Mouse (Mus musculus): ENCODE measurements around the gene Sacs.
A peak's percentile ranks its signal among the peaks of the same experiment; 100 is the strongest.
"Not testable (repeated sequence)": the region's sequence is repeated elsewhere in the genome, so short reads cannot be mapped to it uniquely, and the experiment has no call there.

Gene Sacs

DNA sequence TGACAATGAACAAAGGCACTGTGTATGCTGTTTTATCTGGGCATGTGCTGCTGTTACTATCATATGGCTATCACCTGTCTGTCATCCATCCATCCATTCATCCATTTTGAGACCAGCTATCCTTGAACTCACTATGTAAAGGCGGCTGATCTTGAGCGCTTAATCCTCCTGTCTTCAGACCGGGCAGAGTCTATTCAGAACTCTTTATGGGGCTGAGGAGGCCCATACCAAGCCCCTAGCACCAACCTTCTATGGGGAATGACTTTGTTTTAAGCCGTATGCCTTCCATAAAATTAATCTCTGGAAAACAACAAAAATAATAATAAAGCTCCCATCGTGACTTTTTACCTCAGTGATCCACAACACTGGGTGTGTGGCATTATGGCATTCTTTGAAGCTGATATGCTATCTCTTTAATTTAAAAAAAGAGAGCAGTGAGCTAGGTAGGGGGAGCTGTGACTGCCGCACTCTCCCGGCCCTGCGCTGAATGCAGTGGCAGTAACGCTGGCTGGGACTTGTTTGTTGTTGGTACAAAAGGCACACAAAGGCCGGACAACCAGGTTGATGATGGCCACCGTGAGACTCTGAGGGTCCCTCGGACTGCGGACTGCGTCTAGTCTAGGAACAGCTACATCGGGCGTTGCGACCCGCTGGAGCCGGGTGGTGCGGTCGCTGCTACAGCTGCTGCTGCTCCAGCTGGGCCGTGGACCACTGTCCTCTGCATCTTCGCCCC, at the start of gene Sacs:
Gene Sacs, plus strand, starts transcription at position 464 of the 733 bp plus-strand sequence.
- peak; percentile 59 for DNase-seq (ENCODE audit: low spot score)

DNA sequence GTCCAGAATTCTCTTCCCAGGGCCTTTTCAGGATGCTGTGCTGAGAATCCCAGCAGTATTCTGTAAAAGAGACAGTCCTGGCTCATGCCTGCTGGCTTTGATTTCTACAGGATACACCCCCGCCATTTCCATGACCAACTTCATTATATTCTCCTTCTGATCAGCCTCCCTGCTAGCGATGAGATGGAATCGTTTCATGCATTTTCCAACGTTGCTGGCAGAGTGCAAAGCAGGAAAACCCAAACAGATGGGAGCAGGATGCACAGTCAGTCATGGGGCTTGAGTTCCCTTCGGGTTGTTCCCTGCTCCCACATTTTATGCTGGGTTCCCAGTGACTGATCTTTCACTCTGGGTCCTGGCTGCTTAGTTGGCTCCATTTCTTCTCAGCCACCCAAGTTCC, 47.3 kb upstream of the Sacs start:
- no peak for DNase-seq (ENCODE audit: low spot score)

DNA sequence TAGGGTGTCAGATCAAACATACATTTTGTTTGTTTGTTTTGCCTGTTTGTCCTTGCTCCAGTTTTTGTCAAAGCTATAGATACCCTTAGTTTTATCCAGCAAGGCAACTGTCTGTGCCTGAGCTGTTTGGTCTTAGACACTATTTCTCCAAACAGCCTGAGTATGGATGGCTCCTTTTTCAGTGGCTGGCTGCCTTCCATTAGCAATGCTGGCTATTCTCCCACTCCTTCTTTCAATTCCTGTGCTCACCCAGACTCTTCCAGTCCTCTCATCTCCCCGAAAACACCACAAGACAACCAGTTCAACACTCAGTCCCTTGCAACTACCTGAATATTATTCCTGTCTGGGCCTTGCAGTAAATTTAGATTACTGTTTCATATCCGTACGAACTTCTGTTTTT, 46.2 kb upstream of the Sacs start:
- no peak for DNase-seq (ENCODE audit: low spot score)

DNA sequence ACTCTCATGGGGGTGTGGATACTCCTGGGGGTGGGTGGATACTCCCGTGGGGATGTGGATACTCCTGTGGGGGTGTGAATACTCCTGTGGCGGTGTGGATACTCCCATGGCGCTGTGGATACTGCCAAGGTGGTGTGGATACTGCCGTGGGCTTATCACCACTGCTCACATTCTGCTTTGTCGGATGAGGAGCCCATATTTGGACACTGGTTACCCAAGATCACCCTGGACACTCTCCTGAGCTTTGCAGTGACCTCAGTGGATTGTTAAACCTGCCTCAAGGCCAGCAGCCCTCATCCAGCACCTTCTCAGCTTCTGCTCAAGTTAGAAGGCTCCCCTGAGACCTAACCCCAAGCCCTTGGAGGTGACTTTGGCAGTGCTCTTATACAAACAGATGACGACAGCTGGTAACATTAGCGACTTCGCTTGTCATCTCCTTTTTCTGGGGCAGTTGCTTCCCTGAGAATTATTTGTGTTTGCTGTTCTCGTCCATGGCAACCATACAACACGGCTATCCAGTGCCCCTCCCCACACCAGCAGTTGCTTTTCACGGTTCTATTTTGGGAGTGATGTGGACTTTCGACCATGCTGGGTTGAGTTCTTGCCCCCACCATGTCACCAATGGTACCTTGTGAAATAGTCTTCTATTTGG, 40.2 kb upstream of the Sacs start:
- DNase-seq (ENCODE audit: low spot score), result no peak

DNA sequence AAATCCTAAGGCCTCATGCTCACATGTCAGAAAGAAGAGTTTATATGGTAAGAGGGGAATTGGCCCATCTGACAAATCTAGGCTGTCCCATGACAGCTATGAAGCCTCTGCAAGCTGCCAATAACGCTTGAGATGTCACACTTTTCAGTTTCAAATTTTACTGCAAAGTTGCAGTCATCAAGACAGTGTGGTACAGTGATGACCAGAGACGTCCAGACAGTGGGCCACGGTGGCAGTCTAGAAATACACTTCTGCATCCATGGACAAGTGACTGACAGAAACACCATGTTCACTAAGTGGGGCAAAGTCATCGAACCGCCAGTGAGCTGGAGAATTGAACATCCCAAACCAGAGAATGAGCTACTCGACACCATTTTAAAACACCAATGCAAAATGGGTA, 37.5 kb upstream of the Sacs start:
- no peak for DNase-seq (ENCODE audit: low spot score)

DNA sequence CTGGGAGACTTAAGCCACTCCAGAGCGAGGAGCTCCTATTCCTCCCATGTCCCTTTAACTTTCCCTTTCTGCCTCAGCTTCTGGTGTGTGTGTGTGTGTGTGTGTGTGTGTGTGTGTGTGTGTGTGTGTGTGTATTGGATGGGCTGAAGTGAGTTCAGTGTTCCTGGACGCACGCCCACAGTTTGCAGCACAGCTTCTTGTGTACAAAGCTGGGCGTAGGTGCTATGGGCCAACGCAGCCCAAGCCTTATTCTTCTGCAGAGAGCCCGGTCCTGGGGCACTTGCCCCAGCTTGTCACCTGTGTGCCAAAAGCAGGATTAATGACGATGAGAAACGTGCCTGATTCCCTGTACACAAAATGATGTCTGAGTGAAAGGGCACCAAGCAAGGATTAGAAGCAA, 31.9 kb upstream of the Sacs start:
- DNase-seq (ENCODE audit: low spot score), result no peak

DNA sequence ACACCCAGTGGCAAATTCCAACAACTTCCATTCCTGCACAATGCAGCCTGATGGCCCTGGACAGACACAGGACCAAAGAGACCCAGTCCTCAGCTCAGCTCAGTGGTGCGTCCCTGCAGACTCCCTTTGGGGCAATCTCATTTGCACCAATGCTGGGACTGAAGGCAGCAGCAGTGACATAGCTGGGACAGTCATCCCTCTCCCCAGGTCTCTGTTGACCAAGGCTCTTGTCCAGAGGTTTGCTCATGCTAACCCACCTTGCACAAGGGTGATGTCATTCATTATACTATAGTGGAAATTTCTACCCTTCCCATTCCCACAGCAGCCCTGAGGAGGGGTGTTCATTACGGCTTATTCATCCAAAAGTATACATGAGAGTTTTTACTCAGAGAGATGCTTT, 29.6 kb upstream of the Sacs start:
- DNase-seq (ENCODE audit: low spot score), result no peak

DNA sequence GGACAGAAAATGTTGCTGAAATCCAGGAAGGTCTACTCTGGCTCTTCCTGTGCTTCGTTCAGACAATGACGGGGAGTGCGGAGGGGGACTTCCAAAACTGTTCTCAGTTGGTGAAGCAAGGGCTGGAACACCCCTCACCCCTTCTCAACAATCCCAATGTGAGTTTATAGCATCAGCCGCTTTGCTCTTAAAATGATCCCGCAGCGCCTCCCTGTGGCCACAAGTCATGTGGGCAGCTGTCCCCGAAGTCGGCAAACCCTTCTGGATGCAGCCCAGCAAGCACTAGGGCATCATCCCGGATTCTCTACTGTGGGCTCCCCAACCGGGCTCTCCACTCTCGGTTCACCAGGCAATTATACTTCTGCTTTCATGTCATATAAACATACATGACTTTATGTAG, 25.9 kb upstream of the Sacs start:
- DNase-seq (ENCODE audit: low spot score), result peak; percentile 88

DNA sequence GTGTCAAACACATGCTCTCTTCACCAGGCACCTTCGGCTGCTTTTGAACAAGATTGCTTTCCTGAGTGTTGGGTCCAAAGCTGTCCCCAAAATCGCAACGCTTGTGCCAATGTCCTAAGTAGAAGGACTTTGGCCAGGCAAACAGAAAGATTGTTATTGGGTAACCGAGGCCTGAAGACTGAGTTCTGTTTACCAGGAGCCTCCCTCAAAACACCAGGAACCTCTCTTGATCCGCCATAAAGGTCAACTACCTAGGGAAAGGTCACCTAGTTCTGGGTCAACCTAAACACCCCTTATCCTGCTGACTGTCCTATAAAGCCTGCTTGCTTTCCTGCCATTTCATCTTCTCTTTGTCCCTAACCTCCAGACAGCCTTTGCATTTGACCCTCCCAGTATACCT, 13.5 kb upstream of the Sacs start:
- DNase-seq (ENCODE audit: low spot score), result no peak

DNA sequence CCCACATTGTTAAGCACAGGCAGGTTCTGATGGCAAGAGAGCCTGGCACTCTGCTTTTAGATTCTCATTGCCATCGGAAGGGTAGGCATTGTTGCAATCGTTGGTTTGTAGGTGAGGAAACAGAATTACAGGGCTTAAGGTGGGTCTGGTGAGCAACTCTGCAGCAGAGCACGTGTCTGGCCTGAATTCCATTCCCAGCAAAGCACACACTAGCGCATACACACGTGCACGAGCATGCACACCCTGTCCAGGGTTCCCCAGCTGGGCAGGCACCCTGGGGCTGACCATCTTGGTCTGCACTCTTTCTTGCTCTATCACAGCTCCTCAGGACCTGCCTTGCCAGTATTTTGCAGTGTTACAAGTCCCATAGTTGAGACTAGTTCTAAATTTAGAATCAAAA, 13.1 kb upstream of the Sacs start:
- DNase-seq (ENCODE audit: low spot score), result no peak

DNA sequence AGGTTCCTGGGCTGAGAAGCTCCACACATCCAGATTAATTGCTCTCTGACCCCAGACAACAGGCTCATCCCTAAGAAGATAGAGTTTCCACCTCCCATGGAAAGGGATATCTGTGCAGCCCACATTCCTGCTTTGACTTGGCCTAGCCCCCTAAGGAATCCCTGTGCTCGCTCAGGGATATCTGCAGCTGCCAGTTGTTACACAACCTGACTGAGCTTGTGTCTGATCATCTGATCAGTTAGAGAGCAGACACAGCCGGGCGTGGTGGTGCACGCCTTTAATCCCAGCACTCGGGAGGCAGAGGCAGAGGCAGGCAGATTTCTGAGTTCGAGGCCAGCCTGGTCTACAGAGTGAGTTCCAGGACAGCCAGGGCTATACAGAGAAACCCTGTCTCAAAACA, 10.9 kb upstream of the Sacs start:
- DNase-seq (ENCODE audit: low spot score), result not testable (repeated sequence)

DNA sequence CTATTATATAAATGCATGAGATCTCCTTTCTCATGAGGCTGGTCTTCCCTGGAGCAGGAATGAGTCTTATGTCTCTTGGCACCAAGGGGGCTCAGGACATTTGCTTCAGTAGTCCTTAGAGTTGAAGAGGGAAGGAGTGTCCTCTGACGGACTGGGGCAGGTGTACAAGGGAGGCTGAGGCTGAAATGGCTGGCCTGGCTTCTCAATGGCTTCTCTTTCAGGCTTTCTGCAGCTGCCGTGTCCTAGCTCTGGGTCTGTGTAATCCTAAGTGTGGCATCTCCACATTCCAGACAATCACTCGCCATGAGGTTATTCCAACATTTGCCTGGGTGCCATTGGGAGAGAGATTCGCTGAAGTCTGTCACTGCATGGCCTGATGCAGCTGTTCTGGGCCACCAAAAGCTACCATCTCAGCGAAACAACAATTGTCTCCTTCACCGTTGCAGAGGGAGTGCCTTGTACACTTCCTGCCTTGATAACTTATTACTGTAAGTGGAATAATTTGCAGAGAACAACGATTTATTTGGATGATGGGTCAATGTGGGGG, 9.2 kb upstream of the Sacs start:
- DNase-seq (ENCODE audit: low spot score), result no peak

DNA sequence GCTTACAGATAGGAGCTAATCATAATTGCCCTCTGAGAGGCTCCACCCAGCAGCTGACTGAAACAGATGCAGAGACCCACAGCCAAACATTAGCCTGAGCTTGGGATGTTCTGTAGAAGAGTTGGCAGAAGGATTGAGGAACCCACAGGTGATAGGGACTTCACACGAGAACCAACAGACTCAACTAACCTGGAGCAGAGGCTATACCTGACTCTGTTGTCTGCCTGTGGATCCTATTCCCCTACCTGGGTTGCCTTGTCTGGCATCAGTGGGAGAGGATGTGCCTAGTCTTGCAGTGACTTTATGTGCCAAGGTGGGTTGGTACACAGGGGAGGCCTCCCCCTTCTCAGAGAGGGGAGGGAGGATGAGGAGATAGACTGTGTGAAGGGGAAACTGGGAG, 5.7 kb upstream of the Sacs start:
- no peak for DNase-seq (ENCODE audit: low spot score)

DNA sequence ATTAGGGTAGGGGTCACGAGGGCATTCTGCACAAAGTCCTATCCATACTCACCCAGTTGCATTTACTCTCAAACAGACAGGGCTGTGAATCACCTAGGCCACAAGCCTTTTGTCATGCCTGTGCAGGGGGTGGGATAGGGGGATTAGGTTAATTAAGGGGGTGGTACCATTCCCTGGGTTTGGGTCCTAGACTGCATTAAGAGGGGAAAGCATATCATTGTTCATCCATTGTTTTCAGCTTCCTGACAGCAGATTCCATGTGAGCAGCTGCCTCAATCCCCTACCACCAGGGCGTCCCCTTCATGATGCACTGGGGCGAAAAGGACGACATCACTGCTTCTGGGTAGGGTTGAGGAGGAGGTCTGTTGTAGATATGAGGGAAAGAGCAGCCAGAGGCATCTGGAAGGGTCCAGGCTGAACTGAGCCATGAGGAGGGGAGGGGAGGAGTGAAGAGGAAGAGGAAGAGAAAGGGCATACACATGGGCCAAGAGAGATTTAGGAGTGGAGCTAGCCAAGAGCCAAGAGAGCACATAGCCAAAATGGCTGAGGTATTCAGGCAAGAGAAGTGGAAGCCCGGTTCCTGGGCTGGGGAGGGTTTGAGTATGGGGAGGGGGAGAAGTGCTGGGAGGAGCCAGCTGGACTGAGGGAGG, 3.8 kb upstream of the Sacs start:
- DNase-seq (ENCODE audit: low spot score), result no peak

DNA sequence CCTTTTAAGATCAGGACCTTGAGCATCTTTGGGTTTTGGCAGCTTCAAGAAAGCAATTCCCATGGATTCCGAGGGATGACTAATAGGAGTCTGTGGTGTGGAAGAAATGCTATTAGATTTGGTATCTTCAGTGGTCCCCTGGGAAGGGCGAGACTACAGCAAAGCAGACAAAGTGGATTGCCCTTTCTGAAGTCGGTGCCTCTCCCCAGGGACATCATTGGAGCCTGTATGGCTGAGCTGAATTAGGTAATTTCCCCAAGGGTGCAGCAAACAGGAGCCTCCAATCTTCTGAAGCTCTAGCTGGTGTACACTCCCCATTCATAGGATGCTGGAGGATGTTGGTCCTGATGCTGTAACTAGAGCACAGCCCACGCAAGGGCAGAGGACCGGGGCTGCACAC, 847 bp upstream of the Sacs start:
- no peak for DNase-seq (ENCODE audit: low spot score)

DNA sequence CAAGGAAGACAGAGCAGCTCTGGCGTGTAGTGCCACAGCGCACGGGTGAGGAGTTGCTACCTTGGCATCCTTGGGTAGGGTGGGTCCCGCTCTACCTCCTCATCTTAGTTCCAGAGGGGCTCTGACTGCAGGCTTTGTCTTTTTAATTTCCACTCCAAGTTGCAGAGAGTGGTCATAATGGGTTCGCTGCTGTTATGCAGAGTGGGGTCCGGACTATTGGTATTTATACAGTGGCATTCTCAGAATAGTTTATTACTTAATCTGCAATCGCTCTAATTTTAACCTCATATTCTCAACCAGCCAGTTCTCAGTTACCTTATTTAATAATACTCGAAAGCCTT, 440 bp downstream of the Sacs start:
- no peak for DNase-seq (ENCODE audit: low spot score)

DNA sequence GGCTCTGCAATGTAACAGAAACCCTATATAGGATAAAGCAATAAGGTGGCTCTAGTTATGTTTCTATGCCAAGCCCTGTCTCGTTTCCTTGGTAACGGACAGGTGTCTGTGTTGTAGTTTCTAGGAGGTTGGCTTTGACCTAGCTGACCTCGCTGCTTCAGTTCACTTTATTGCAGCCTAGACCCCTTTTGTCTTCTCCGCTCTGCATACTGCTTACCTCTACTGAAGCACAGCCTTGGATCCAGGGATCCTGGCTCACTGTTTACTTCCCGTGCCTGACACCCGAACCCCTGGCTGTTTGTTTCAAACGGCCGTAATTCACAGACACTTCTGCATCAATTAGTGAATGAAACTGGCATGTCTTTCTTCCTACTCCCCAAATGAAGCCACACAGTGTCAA, 5.1 kb downstream of the Sacs start:
- DNase-seq (ENCODE audit: low spot score), result peak; percentile 27

DNA sequence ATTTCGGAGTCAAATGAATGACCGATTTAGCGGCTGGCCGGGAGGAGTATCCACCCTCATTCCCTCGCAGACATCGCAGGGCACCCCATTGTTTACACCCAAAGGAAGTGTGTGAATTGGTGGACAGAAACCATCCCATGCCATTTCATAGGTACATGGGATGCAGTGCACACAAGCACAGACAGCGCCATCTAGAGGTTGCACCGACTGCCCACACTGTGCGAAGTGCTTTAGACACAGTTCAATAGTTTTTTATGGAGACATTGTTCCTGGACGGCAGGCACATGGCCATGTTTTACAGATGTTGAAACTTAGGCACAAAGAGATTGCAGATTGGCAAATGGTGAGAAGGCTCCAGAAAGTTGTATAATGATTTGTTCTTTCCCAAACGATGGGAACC, 5.6 kb downstream of the Sacs start:
- DNase-seq (ENCODE audit: low spot score), result peak; percentile 87

DNA sequence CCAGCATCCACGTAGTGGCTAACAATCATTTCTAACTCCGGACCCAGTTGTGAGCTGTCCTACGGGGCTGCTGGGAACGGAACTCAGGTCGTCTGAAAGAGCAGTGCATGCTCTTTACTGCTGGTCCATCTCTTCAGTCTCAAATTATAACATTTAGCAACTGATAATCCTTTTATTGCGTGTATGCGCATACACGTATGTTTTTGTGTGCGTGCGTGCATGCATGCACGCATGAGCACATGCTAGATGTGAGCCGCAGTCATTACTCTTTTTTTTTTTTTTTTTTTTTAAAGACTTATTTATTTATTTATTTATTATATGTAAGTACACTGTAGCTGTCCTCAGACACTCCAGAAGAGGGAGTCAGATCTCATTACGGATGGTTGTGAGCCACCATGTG, 12.2 kb downstream of the Sacs start:
- DNase-seq (ENCODE audit: low spot score), result not testable (repeated sequence)

DNA sequence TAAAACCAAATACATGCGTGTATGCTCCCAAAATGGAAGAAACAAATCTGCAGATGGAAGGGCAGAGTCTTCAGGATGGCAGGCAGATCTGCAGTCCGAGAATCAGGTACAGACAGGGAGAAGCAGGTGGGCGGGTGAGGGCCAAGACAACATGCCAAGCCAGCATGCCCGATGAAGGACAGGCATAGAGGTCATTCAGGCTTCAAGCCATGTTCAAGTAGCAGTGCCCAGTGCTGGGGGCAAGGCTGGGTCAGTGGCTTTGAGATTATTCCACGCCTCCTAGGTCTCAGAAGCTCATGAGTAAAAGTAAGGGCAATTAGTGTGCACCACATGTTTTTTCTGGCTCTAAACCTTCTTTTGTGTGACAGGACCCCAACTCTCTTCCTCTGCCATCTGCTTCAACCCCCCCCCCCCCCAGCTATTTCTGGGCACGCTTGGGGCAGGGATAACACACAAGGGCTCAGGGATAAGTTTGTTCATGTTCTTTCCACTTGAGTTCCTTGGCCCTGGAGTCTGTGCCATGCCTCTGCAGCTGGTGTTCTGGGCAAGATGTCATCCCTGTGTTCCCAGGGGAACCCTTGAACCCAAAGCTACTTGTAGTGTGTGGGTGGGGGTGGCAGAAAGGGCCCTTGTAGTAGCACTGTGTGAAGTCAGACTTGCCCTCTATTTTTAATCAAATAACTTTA, 16.8 kb downstream of the Sacs start:
- DNase-seq (ENCODE audit: low spot score), result no peak

DNA sequence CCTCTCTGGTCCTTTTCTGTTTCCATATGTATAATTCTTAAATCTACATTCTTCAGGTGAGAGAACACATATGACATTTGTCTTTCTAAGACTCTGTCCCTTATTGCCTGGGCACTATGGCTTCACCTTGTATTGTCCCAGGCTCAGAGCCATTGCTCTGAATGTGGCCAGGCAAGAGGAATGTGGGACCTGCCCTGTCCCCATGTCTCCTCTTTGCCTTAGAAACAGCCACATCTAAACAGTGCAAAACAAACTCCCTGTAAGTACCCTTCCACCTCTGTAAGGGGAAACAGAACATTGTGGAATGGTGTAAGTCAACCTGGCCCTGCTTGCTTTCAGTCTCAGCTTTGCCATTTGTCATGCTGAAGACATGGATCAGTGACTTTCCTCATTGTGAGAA, 17.4 kb downstream of the Sacs start:
- no peak for DNase-seq (ENCODE audit: low spot score)

DNA sequence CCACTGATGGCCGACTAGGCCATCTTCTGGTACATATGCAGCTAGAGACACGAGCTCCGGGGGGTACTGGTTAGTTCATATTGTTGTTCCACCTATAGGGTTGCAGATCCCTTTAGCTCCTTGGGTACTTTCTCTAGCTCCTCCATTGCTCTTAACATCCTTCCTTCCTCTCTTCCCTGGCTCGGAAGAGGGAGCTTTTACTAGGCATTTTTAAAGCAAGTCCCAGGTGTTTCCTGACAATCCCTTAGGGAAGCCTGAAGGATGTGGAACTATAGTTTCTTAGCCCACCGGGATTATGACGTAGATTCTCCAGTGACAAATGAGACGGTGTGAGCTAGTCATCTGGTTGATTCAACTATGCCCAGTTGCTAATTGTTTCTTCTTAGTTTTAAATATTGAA, 19.2 kb downstream of the Sacs start:
- not testable (repeated sequence) for DNase-seq (ENCODE audit: low spot score)

DNA sequence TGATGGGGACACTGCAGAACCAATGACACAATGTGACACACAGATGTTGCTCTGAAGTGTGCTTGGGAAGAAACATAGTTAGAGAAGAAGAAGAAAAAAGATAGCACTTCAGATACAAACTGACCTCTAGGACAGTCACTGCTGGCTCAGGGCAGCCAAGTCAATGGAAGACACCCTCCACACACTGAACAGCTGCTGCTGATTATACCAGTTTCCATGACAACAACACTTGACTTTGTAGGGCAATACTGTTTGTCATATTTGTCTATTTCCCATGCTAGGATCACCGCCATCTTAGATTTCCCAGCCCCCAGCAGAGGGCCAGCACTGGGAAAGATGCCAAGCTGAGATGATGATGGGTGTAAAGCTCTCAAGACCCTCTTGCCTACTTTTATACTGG, 22.7 kb downstream of the Sacs start:
- DNase-seq (ENCODE audit: low spot score), result peak; percentile 24
